Mouse (Mus musculus) hindbrain, postnatal 0 days (tissue): ENCODE data around the gene Itga4. TPM values are rescaled to one million over a fixed set of nuclear protein-coding genes. Genes with fewer than 3 reads are reported as not detected.
A peak's percentile ranks its signal among the peaks of the same experiment; 100 is the strongest.

Source experiments
- ATAC-seq: fragments of 200-750 bp; cut with Nextera tagmentation; 2 replicates; pipeline ENCODE4 v1.8.0; 2017; ENCODE audit warnings: mild to moderate bottlenecking, moderate TSS enrichment, moderate library complexity
- DNase-seq: peaks from one replicate; pipeline ENCODE4 v3.0.0-alpha.2; 2015; ENCODE audit warnings: low spot score
- H3K27ac ChIP-seq: fragments of 300-500 bp; sonication (generic); 2 replicates; pipeline ENCODE4 v1.5.1; 2014; ENCODE audit warnings: mild to moderate bottlenecking
- H3K27me3 ChIP-seq: fragments of 300-500 bp; sonication (generic); 2 replicates; pipeline ENCODE4 v1.6.1; 2014; ENCODE audit warnings: low read length, mixed read lengths; ENCODE audit not compliant: insufficient read depth
- H3K36me3 ChIP-seq: fragments of 300-500 bp; sonication (generic); 2 replicates; pipeline ENCODE4 v1.6.1; 2014; ENCODE audit warnings: low read length, mixed read lengths; ENCODE audit not compliant: insufficient read depth
- H3K4me1 ChIP-seq: fragments of 300-500 bp; sonication (generic); 2 replicates; pipeline ENCODE4 v1.6.1; 2014; ENCODE audit warnings: antibody characterized with exemption, low read length, mixed read lengths; ENCODE audit not compliant: insufficient read depth
- H3K4me2 ChIP-seq: fragments of 300-500 bp; sonication (generic); 2 replicates; pipeline ENCODE4 v1.6.1; 2014; ENCODE audit warnings: low read depth, mild to moderate bottlenecking, low read length, moderate library complexity, mixed read lengths
- H3K4me3 ChIP-seq: fragments of 300-500 bp; sonication (generic); 2 replicates; pipeline ENCODE4 v1.5.1; 2014; ENCODE audit warnings: low read length
- H3K9ac ChIP-seq: fragments of 300-500 bp; sonication (generic); replicated peaks from 2 replicates; pipeline ENCODE4 v1.6.1; 2014; ENCODE audit warnings: mild to moderate bottlenecking, low read length, moderate library complexity, mixed read lengths
- H3K9me3 ChIP-seq: fragments of 300-500 bp; sonication (generic); 2 replicates; pipeline ENCODE4 v1.6.1; 2016; ENCODE audit warnings: low read length, mixed read lengths
- CTCF ChIP-seq: IDR thresholded peaks from 2 replicates; pipeline ENCODE4 v1.5.1; 2016; ENCODE audit warnings: antibody characterized with exemption, control low read depth, low read depth
- WGBS: fragments of 180-500 bp; shearing (Covaris S2); extraction: QIAGEN DNeasy Blood & Tissue Kit; methylation state at CpG from one replicate; pipeline ENCODE4 v1.1.7; 2014; 5-methylcytosine and 5-hydroxymethylcytosine counted together
- polyA plus RNA-seq: library from polyadenylated mRNA; unstranded; fragments of >200 nt; fragmentation: Nextera tagmentation; extraction: Ambion mirVana; gene quantifications from 2 replicates; pipeline ENCODE4 v1.2.1, GENCODE M21; 2015
- total RNA-seq: library from RNA; depleted of rRNA; stranded (reverse); fragments of >200 nt; gene quantifications from 2 replicates; pipeline ENCODE4 v1.2.3, GENCODE M21; 2014

Itga4 gene
- total and polyA plus RNA-seq, 2 experiments from 2014 or later = 2.0 to 5.0 TPM

DNA sequence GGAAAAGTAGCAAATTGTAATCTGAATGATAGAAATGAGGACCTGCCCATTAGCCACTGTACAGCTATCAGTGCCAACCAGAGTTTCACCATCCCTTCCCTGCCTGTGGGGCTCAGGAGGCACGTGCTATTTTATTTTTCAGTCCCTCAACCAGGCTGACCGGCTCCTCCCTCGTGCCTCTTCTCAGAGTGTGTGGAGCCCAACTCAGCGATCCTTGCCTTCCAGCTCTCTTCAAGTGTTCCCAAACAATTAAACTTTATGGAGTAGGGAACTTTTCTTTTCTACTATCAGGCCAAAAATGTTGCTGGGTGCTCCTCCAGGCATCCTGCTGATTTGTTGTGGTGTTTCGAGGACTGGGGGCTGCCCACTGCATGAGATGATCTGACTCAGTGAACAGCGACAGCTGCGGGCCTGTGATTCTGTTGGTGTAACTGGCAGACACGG lies 1.4 kb upstream of the Itga4 start:
- Histone ChIP-seq H3K27me3 (no peaks in the 10 kb centered on the region), H3K36me3 (no peaks in the 10 kb centered on the region), H3K9me3 (no peaks in the 10 kb centered on the region), H3K4me2 (no peak overlapping the region), H3K9ac (no peak overlapping the region), H3K4me3 (no peak overlapping the region), H3K27ac (no peak overlapping the region), H3K4me1 (peaks cover 10% of the 10 kb centered on the region; the same call in 1 of the 2 replicates)
- ATAC-seq = no peak
- 49% methylated on average over 8 of the region's 8 CpGs for WGBS
- DNase-seq = no peak
- TF ChIP-seq CTCF = no peak

DNA sequence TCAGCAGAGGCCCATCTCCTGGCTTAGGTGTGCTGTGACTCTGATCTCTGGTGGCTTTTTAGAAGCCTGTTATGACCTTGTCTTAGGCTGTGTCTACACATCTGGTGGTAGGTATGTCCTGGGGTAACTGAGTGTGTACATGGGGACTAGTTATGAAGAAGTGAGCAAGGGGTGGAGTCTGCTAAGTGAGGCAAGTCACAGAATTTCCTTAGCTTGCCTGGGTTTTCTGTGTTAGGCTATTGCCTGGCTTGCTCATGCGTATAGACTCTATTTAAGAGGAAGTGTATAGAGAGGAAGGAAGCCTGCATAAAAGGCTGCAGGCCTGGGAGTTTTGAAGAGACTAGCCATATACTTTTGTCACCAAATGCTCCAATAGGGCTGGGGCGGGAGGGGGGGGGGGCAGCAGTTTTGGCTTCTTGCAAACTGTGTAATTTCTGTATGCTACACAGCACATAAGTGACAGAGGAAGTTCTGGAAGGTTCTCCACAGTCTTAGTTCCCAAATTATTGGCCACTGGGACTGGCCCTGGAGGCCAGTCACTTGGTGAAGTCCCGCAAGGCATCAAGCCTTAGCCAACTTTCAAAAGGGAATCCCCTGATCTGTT lies 536 bp upstream of the Itga4 start:
- no peak for TF ChIP-seq CTCF
- 64% methylated on average over 3 of the region's 3 CpGs for WGBS
- Histone ChIP-seq H3K27ac (no peak overlapping the region), H3K4me3 (peak overlapping the region; percentile 51), H3K9me3 (no peaks in the 10 kb centered on the region), H3K4me1 (peaks cover 10% of the 10 kb centered on the region; the same call in 1 of the 2 replicates), H3K27me3 (no peaks in the 10 kb centered on the region), H3K9ac (no peak overlapping the region), H3K4me2 (peak overlapping the region; percentile 91), H3K36me3 (no peaks in the 10 kb centered on the region)
- DNase-seq = no peak
- ATAC-seq = peak; percentile 50

GRCm38 (mm10) chr2:79256001-79256339 lies 744 bp downstream of the Itga4 start:
- peak overlapping the region; percentile 51 for H3K4me3 ChIP-seq
- H3K9me3 ChIP-seq = no peaks in the 10 kb centered on the region
- TF ChIP-seq CTCF = no peak
- peak overlapping the region; percentile 91 for H3K4me2 ChIP-seq
- H3K27me3 ChIP-seq = no peaks in the 10 kb centered on the region
- H3K4me1 ChIP-seq = peaks cover 10% of the 10 kb centered on the region; the same call in 1 of the 2 replicates
- 5% methylated on average over 7 of the region's 7 CpGs for WGBS
- peak; percentile 8 for DNase-seq
- H3K9ac ChIP-seq = peak overlapping the region; percentile 44
- ATAC-seq = peak; percentile 61; the same call in 1 of the 2 replicates
- peak overlapping the region; percentile 48; the same call in 1 of the 2 replicates for H3K27ac ChIP-seq
- H3K36me3 ChIP-seq = no peaks in the 10 kb centered on the region

DNA sequence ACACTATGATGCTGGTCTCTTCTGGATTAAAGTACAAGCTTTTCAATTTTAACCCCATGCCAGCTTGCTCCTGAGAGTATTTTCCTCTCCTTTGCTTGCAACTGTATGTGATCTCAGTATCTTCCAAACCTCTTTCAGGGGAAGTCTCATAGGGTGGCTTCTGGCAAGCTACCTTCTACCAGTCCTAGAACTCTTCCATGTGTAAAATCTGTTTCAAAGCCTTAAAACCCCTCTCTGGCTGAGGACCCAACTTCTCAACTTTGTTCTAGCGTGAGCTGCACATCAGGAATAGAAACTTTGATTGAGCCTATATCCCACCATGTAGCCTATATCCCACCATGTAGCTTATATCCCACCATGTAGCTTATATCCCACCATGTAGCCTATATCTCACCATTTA lies 1.1 kb downstream of the Itga4 start:
- Histone ChIP-seq H3K4me1 (peaks cover 10% of the 10 kb centered on the region; the same call in 1 of the 2 replicates), H3K4me3 (peak overlapping the region; percentile 51), H3K4me2 (peak overlapping the region; percentile 91), H3K27ac (peak overlapping the region; percentile 48; the same call in 1 of the 2 replicates), H3K36me3 (no peaks in the 10 kb centered on the region), H3K9ac (no peak overlapping the region), H3K9me3 (no peaks in the 10 kb centered on the region), H3K27me3 (no peaks in the 10 kb centered on the region)
- ATAC-seq (no peak), DNase-seq (no peak)
- 67% methylated on average over 1 of the region's 1 CpGs for WGBS
- TF ChIP-seq CTCF = no peak

DNA sequence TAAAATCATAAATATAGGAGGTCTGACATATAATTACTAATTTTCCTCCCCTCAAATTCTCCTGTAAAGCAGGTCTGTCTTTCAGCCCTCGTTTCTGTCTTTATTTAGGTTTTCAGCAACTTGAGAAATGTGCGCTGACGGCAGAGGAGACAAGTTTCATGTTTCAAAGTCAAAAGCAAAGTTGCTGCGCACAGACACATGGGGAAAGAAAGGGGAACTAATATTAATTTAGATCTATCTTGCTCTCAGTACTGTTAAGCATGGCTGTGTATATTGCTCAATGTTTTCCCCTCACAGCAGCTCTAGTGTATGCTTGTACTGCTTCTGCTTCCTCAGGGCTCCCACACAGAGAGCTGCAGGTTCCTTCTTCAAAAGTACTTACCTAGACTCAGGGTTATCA lies 1.7 kb downstream of the Itga4 start:
- Histone ChIP-seq H3K4me1 (peaks cover 10% of the 10 kb centered on the region; the same call in 1 of the 2 replicates), H3K27me3 (no peaks in the 10 kb centered on the region), H3K36me3 (no peaks in the 10 kb centered on the region), H3K4me2 (peak overlapping the region; percentile 91; the same call in 1 of the 2 replicates), H3K27ac (no peak overlapping the region), H3K9me3 (no peaks in the 10 kb centered on the region), H3K9ac (no peak overlapping the region), H3K4me3 (no peak overlapping the region)
- ATAC-seq = no peak
- TF ChIP-seq CTCF = no peak
- WGBS = 82% methylated on average over 4 of the region's 4 CpGs
- no peak for DNase-seq

DNA sequence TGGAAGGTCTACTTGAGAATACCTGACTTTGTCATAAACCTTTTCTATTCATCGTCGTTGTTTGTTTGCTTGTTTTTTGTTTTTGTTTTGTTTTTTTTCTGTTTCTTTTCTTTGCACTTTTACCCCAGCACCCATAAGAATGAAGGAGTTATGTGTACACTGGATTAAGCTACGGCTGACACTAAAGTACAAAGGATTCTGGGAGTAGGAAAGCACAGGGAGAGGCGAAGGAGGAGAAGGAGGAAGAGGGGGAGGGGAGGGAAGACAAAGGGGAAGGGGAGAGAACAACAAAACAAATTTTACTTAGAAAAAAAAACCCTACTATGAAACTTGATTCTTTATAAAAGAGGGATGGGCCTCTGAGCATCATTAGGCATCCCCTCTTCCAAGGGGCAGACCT lies 2.2 kb downstream of the Itga4 start:
- Histone ChIP-seq H3K4me1 (peaks cover 10% of the 10 kb centered on the region; the same call in 1 of the 2 replicates), H3K27ac (no peak overlapping the region), H3K36me3 (no peaks in the 10 kb centered on the region), H3K4me3 (no peak overlapping the region), H3K27me3 (no peaks in the 10 kb centered on the region), H3K9ac (no peak overlapping the region), H3K4me2 (no peak overlapping the region), H3K9me3 (no peaks in the 10 kb centered on the region)
- DNase-seq = no peak
- TF ChIP-seq CTCF = no peak
- WGBS = 71% methylated on average over 4 of the region's 4 CpGs
- ATAC-seq = no peak

GRCm38 (mm10) chr2:79259326-79259725 lies 4.1 kb downstream of the Itga4 start:
- H3K4me1 ChIP-seq = peaks cover 10% of the 10 kb centered on the region; the same call in 1 of the 2 replicates
- no peaks in the 10 kb centered on the region for H3K36me3 ChIP-seq
- ATAC-seq (no peak), DNase-seq (no peak)
- no peak overlapping the region for H3K27ac ChIP-seq
- no peaks in the 10 kb centered on the region for H3K27me3 ChIP-seq
- TF ChIP-seq CTCF = no peak
- no peak overlapping the region for H3K4me2 ChIP-seq
- no peak overlapping the region for H3K9ac ChIP-seq
- H3K4me3 ChIP-seq = no peak overlapping the region
- 73% methylated on average over 4 of the region's 4 CpGs for WGBS
- H3K9me3 ChIP-seq = no peaks in the 10 kb centered on the region
